Mouse (Mus musculus): ENCODE measurements around the gene Smok2b.
"Not testable (repeated sequence)": the region's sequence is repeated elsewhere in the genome, so short reads cannot be mapped to it uniquely, and the experiment has no call there.

Gene Smok2b

DNA sequence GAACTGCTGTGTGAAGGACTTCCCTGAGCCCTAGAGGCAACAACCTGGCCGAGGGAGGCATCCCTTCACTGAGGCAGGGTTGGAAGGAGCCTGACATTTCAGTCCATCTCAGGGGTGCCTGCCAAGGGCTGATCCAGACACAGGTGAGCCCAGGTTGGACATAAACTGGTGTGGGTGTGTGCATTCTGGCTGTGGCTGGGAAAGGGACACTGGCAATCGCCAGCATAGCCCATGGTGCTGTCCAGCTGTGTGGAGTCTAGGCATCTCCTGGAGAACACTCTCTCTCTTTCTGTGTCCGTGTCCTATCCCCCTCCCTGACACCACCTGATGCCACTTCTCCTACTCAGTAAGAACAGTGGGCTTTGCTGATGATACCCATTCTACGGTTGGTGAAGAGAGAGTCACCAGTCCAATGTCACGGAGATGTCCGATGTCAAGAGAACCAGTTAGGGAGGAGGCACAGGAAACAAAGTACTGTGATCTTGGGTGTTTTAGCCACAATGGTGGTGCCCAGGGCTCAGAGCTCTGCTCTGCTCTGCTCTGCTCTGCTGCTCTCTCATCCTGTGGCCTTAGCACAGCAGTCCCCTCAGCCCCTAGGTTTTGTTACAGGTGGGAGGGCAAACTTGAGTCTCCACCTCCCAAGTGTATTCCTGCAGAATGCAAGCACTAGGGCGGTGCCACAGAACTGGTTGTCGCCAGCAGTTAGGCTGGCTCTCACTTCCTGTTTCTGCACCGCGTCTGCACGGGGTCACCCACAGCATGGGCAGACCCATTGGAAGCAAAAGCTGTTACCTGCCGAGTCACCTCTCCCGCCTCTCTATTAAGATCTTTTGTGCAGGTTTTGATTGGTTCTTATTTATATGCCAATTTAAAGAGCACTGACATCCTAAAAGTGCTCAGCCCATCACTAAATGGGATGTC lies 11.0 kb downstream of the Smok2b start:
- not testable (repeated sequence) for DNase-seq (ENCODE audit: inconsistent ontology term)

DNA sequence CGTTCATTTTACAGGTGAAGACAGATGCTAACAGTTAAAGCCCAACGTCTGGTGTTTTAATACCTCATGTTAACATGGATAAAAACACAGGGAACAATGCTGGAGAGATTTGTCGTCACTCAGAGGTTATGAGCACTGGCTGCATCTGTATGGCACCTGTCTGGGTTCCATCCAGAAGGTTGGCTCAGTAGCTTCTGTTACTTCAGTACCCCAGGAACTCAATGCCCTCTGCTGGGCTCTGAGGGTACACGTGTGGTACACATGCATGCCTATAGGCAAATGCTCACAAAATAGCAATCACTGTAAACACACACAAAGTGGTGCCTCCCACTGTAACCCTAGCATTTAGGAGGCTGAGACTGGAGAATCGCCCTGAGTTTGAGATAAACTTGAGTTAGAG lies 24.7 kb downstream of the Smok2b start:
- DNase-seq (ENCODE audit: inconsistent ontology term), result not testable (repeated sequence)
